Mouse (Mus musculus): ENCODE measurements around the gene Snd1.

- TF ChIP-seq ZMIZ1 (IDR thresholded peaks at IDR 0.05; ENCODE audit: low read depth, low read length) (no peak), NRF1 (IDR thresholded peaks at IDR 0.05; ENCODE audit: low read depth, low read length) (no peak), CTCF (conservative IDR thresholded peaks at IDR 0.05 in 1 of 2, IDR thresholded peaks at IDR 0.05 in 1 of 2; ENCODE audit: low read depth in 2 of 2, low read length in 2 of 2) (no peak), POLR2A (IDR thresholded peaks at IDR 0.05; ENCODE audit: low read depth, low read length) (no peak), HCFC1 (IDR thresholded peaks at IDR 0.05; ENCODE audit: low read depth, low read length) (no peak), USF1 (IDR thresholded peaks at IDR 0.05; ENCODE audit: low read depth, low read length) (no peak), UBTF (IDR thresholded peaks at IDR 0.05; ENCODE audit: low read depth, low read length) (no peak), RCOR1 (conservative IDR thresholded peaks at IDR 0.05; ENCODE audit: low read depth, low read length) (no peak), USF2 (conservative IDR thresholded peaks at IDR 0.05; ENCODE audit: low read depth, low read length) (no peak)
These were observed 154.9 kb downstream of the Snd1 start for GRCm38 (mm10) chr6:28629866-28630265.
